Comparison of ENCODE assay signal across 29 mouse cellular contexts in the genomic region with DNA sequence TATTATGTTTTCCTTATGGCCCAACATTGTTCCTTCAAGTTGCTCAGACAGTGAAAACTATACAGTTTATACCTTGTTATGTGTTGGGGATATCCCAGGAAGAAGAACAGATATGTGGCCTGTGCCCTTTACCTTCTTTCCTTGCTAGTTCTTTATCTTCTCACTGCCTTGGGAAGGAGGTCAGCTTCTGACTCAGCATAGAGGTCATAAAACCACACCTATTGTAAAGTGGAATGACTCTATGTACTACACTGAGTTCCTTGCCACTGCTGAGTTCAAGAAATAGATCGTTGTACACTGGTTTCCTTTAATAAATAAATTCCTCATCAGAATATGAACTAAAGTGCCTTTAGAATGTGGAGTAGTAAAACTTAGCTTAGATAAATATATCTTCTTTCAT. TPM values are rescaled to one million over a fixed set of nuclear protein-coding genes. Genes with fewer than 3 reads are reported as not detected.
"Had no signal": no experiment of that assay in that cellular context is flagged by ENCODE, and none has a peak within 500 bp of the region (broad histone marks: within the 10 kb centered on the region; RNA-seq: fewer than 3 reads in every experiment).

No protein-coding gene starts in this region.

- ATAC-seq: liver, embryonic 12.5 days; midbrain, embryonic 13.5 days; midbrain, embryonic 16.5 days had no signal

- H3K4me2 ChIP-seq: limb, embryonic 13.5 days; liver, embryonic 12.5 days; liver, embryonic 15.5 days; lung, embryonic 15.5 days; midbrain, embryonic 13.5 days had no signal

- DNase-seq: kidney, adult 18-20 months; kidney, adult 9 months; kidney, postnatal 14 days; layer of hippocampus, adult 9-11 months; liver; lung, adult 18-20 months; lung, postnatal 10 days; lung, postnatal 36 days; right cerebral cortex, postnatal 25 days; thymus, adult 2 months; thymus, postnatal 14 days; thymus, postnatal 4 days had no signal

- H3K4me3 ChIP-seq: layer of hippocampus, adult 2 months; limb, embryonic 10.5 days; limb, embryonic 13.5 days; liver, embryonic 12.5 days; liver, embryonic 15.5 days; lung, embryonic 15.5 days; megakaryocyte, embryonic 14.5 days; midbrain, embryonic 10.5 days; midbrain, embryonic 13.5 days; myocyte had no signal

- H3K9ac ChIP-seq: limb, embryonic 13.5 days; liver, embryonic 12.5 days; liver, embryonic 15.5 days; lung, embryonic 15.5 days; midbrain, embryonic 13.5 days had no signal

- H3K36me3 ChIP-seq: limb, embryonic 10.5 days; limb, embryonic 13.5 days; liver, embryonic 12.5 days; liver, embryonic 15.5 days; lung, embryonic 15.5 days; midbrain, embryonic 10.5 days; midbrain, embryonic 13.5 days had no signal

- H3K27ac ChIP-seq: layer of hippocampus, adult 2 months; limb, embryonic 10.5 days; limb, embryonic 13.5 days; liver, embryonic 12.5 days; liver, embryonic 15.5 days; lung, embryonic 15.5 days; midbrain, embryonic 10.5 days; midbrain, embryonic 13.5 days had no signal

- H3K27me3 ChIP-seq: limb, embryonic 13.5 days; liver, embryonic 12.5 days; liver, embryonic 15.5 days; lung, embryonic 15.5 days; megakaryocyte, embryonic 14.5 days; midbrain, embryonic 13.5 days had no signal

- H3K9me3 ChIP-seq: limb, embryonic 10.5 days; limb, embryonic 13.5 days; liver, embryonic 12.5 days; liver, embryonic 15.5 days; lung, embryonic 15.5 days; megakaryocyte, embryonic 14.5 days; midbrain, embryonic 10.5 days; midbrain, embryonic 13.5 days had no signal

RNA-seq across cellular contexts. Expression of a gene that starts 44.6 kb away (rescaled TPM):
- total RNA-seq: layer of hippocampus, adult 2 months; layer of hippocampus, postnatal 25 days; left cerebral cortex, adult 18-20 months; monocyte, adult 5-6 weeks had no signal
- polyA plus RNA-seq: kidney, embryonic 16.5 days; limb, embryonic 10.5 days; liver, embryonic 12.5 days; liver, embryonic 15.5 days; lung, embryonic 15.5 days; midbrain, embryonic 10.5 days; midbrain, embryonic 13.5 days; midbrain, embryonic 16.5 days; myocyte; spleen, adult 2 months; stomach, embryonic 16.5 days had no signal
